Mouse (Mus musculus) liver, adult 2 months (tissue): ENCODE results near the gene Nr2e3.

Experiments used
- CTCF ChIP-seq: fragments of 200-500 bp; IDR thresholded peaks from 2 replicates; pipeline ENCODE4 v1.5.1; 2011; ENCODE audit warnings: low read depth, low read length, control low read depth
- POLR2A ChIP-seq: fragments of 200-500 bp; IDR thresholded peaks from 2 replicates; pipeline ENCODE4 v1.6.1; 2011; ENCODE audit warnings: low read length, control low read depth; ENCODE audit not compliant: insufficient read depth; ENCODE audit errors: extremely low read depth

GRCm38 (mm10) chr9:59903382-59903781 is 57.1 kb downstream of the Nr2e3 start:
- TF ChIP-seq CTCF (no peak), POLR2A (no peak)
